Mouse (Mus musculus) heart, embryonic 15.5 days (tissue): ENCODE results near the gene Cmbl. TPM values are rescaled to one million over a fixed set of nuclear protein-coding genes. Genes with fewer than 3 reads are reported as not detected.

Experiments
- ATAC-seq: fragments of 200-750 bp; cut with Nextera tagmentation; replicated peaks from 2 replicates; pipeline ENCODE4 v1.8.0; 2017; ENCODE audit warnings: low read depth, moderate TSS enrichment; ENCODE audit not compliant: insufficient number of reproducible peaks, insufficient read depth, low FRiP score
- H3K27ac ChIP-seq: fragments of 300-500 bp; sonication (generic); 2 replicates; pipeline ENCODE4 v1.5.1; 2015; ENCODE audit warnings: mild to moderate bottlenecking, inconsistent platforms
- H3K27me3 ChIP-seq: fragments of 300-500 bp; sonication (generic); 2 replicates; pipeline ENCODE4 v1.6.1; 2015; ENCODE audit warnings: inconsistent platforms
- H3K36me3 ChIP-seq: fragments of 300-500 bp; sonication (generic); 2 replicates; pipeline ENCODE4 v1.6.1; 2015; ENCODE audit warnings: mild to moderate bottlenecking, inconsistent platforms
- H3K4me1 ChIP-seq: fragments of 300-500 bp; sonication (generic); replicated peaks from 2 replicates; pipeline ENCODE4 v1.6.1; 2015; ENCODE audit warnings: inconsistent platforms
- H3K4me2 ChIP-seq: fragments of 300-500 bp; sonication (generic); 2 replicates; pipeline ENCODE4 v1.6.1; 2015; ENCODE audit warnings: inconsistent platforms, mild to moderate bottlenecking, moderate library complexity
- H3K4me3 ChIP-seq: fragments of 300-500 bp; sonication (generic); 2 replicates; pipeline ENCODE4 v1.5.1; 2015; ENCODE audit warnings: mild to moderate bottlenecking, inconsistent platforms
- H3K9ac ChIP-seq: fragments of 300-500 bp; sonication (generic); 2 replicates; pipeline ENCODE4 v1.6.1; 2015; ENCODE audit warnings: mild to moderate bottlenecking, inconsistent platforms
- H3K9me3 ChIP-seq: fragments of 300-500 bp; sonication (generic); replicated peaks from 2 replicates; pipeline ENCODE4 v1.6.1; 2016; ENCODE audit warnings: inconsistent platforms
- WGBS: fragments of 180-500 bp; shearing (Covaris S2); methylation state at CpG from one replicate; pipeline ENCODE4 v1.1.7; 2015; ENCODE audit warnings: mixed read lengths; 5-methylcytosine and 5-hydroxymethylcytosine counted together
- polyA plus RNA-seq: library from polyadenylated mRNA; unstranded; fragments of >200 nt; fragmentation: Nextera tagmentation; extraction: Ambion mirVana; gene quantifications from 2 replicates; pipeline ENCODE4 v1.2.1, GENCODE M21; 2015

Gene Cmbl
- polyA plus RNA-seq, 1 experiment from 2014 or later, result 9.5 TPM

DNA sequence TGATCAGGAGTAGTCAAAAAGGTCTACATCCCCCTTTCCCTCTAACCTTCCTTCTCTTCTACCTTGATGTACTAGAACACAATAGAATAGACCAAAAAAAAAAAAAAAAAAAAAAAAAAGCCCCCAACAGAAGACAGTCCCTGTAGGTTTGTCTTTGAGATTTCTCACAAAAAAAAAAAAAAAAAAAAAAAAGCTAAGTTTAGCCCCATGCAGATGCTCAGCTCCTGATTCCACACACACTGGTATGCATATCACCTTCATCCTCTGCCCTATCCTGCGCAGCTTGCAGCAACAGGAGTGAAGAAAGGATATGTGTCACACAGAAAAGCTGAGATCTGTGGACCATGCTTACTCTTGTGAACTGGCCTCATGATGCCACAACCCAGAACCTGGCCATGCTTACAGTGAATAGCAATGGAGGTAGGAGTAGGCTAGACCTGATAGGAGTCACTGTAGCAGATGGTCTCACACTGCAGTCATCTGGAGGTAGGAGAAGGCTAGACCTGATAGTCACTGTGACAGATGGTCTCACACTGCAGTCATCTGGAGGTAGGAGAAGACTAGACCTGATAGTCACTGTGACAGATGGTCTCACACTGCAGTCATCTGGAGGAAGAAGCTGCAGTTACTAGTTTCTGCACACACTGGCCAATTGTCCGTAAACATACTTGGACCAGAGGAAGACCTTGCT is 32.7 kb upstream of the Cmbl start:
- no peak overlapping the region for H3K9ac ChIP-seq
- H3K9me3 ChIP-seq, result no peaks in the 10 kb centered on the region
- H3K4me2 ChIP-seq, result no peak overlapping the region; the same call in 1 of the 2 replicates
- H3K4me3 ChIP-seq, result 0 out of 2 replicates have a peak overlapping the region, but pooled peaks have one; percentile 77
- ATAC-seq, result no peak
- 88% methylated on average over 2 of the region's 2 CpGs for WGBS
- no peaks in the 10 kb centered on the region for H3K36me3 ChIP-seq
- no peaks in the 10 kb centered on the region for H3K27me3 ChIP-seq
- H3K27ac ChIP-seq, result no peak overlapping the region
- peaks cover 15% of the 10 kb centered on the region for H3K4me1 ChIP-seq

GRCm38 (mm10) chr15:31533529-31533928 is 31.7 kb upstream of the Cmbl start:
- Histone ChIP-seq H3K9me3 (no peaks in the 10 kb centered on the region), H3K9ac (no peak overlapping the region), H3K36me3 (no peaks in the 10 kb centered on the region), H3K4me3 (no peak overlapping the region), H3K4me1 (peaks cover 15% of the 10 kb centered on the region), H3K27me3 (no peaks in the 10 kb centered on the region), H3K27ac (no peak overlapping the region), H3K4me2 (no peak overlapping the region)
- 83% methylated on average over 2 of the region's 2 CpGs for WGBS
- no peak for ATAC-seq

- Histone ChIP-seq H3K4me1 (peaks cover 9% of the 10 kb centered on the region), H3K36me3 (no peaks in the 10 kb centered on the region)
- WGBS, result 81% methylated on average over 7 of the region's 7 CpGs
Observed at GRCm38 (mm10) chr15:31534421-31535258, 30.5 kb upstream of the Cmbl start.

DNA sequence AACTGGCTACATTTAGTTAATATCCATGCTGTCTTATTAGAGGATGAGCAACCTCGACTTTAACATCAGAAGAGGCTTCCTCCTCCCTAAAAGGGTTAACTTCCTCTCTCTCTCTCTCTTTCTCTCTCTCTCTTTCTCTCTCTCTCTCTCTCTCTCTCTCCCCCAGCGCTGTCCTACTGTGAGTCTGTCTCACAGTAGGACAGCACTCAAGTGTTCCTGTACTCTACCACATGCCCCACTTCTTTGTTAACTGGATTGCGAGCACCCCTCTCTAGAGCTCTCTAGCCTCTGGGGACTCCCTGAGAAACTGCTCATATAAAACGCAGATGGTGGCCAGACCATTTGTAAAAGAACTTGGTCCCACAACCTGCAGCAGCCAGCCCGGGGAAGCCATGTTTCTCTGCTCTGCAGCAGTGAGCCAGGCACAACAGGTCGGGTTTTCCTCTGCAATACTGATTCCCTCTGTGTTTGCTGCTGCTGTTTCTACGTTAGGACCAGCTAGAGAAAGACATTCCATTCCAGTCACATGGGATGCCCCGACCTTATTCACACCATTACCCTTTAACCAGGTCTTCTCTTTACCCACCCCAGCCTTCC is 29.8 kb upstream of the Cmbl start:
- no peak overlapping the region for H3K27ac ChIP-seq
- WGBS, result 29% methylated on average over 8 of the region's 8 CpGs
- peaks cover 11% of the 10 kb centered on the region for H3K4me1 ChIP-seq
- H3K27me3 ChIP-seq, result no peaks in the 10 kb centered on the region
- H3K9me3 ChIP-seq, result no peaks in the 10 kb centered on the region
- no peaks in the 10 kb centered on the region for H3K36me3 ChIP-seq
- no peak for ATAC-seq
- H3K4me2 ChIP-seq, result no peak overlapping the region
- no peak overlapping the region for H3K9ac ChIP-seq
- H3K4me3 ChIP-seq, result no peak overlapping the region

More at GRCm38 (mm10) chr15:31534421-31535258, 30.5 kb upstream of the Cmbl start:
- ATAC-seq, result no peak
- Histone ChIP-seq H3K4me3 (no peak overlapping the region), H3K27me3 (no peaks in the 10 kb centered on the region), H3K4me2 (no peak overlapping the region), H3K9ac (no peak overlapping the region), H3K27ac (no peak overlapping the region), H3K9me3 (no peaks in the 10 kb centered on the region)

DNA sequence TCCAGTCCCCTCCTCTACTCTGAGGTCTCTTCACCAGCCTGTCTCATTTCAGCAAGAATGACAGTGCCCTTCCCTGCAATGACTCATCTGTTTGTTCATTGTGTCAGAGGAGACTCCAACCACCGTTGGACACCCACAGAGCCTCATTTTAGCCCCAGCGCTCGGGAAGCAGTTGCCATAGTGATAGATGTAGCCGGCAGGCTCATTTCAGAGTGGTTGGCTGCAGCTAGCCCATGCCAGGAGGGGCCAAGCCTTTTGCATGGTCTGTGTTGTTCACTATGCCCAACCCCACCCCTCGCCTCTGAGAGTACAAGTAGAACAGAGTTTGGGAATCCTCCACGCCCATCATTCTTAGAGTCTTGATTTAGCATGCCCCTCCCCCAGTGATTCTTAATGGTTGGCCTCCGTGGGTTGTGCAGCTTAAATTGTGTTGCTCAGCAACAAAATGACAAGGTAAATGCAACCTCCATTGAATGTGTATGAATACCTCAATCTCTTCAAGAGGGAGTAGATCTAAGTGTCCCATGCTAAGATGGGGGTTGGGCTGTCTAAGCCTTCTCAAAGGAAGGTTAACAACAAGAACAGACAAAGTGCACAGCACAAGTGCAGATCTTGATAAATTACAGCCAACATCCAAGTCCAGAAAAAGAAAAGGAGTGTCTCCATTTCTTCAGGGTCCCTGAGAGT is 29.0 kb upstream of the Cmbl start:
- Histone ChIP-seq H3K4me1 (peaks cover 15% of the 10 kb centered on the region), H3K36me3 (no peaks in the 10 kb centered on the region), H3K4me3 (no peak overlapping the region), H3K9ac (no peak overlapping the region), H3K27me3 (no peaks in the 10 kb centered on the region), H3K9me3 (no peaks in the 10 kb centered on the region), H3K27ac (no peak overlapping the region), H3K4me2 (no peak overlapping the region)
- 28% methylated on average over 7 of the region's 7 CpGs for WGBS
- no peak for ATAC-seq

- Histone ChIP-seq H3K4me1 (peaks cover 21% of the 10 kb centered on the region), H3K9ac (no peak overlapping the region), H3K27me3 (no peaks in the 10 kb centered on the region), H3K27ac (no peak overlapping the region), H3K9me3 (no peaks in the 10 kb centered on the region), H3K4me2 (no peak overlapping the region), H3K36me3 (no peaks in the 10 kb centered on the region), H3K4me3 (no peak overlapping the region)
- ATAC-seq, result no peak
- 88% methylated on average over 2 of the region's 2 CpGs for WGBS
Observed at GRCm38 (mm10) chr15:31537706-31538105, 27.5 kb upstream of the Cmbl start.

DNA sequence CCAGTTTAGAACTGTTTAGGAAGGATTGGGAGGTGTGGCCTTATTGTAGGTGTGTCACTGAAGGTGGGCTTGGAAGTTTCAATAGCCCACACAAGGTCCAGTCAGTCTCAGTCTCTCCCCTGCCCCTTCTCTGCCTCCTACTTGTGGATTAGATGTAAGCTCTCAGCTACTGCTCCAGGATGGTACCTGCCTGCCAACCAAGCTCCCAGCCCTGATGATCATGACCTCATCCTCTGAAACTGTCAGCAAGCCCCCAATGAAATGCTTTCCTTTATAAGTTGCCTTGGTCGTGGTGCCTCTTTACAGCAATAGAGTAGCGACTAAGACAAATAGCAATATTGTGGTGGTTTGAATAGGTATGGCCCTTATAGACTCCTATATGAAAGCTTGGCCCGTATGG is 26.8 kb upstream of the Cmbl start:
- no peak overlapping the region for H3K27ac ChIP-seq
- no peak overlapping the region for H3K4me2 ChIP-seq
- no peak overlapping the region for H3K9ac ChIP-seq
- no peaks in the 10 kb centered on the region for H3K9me3 ChIP-seq
- H3K27me3 ChIP-seq, result no peaks in the 10 kb centered on the region
- WGBS, result 84% methylated on average over 3 of the region's 3 CpGs
- no peak overlapping the region for H3K4me3 ChIP-seq
- no peak for ATAC-seq
- peaks cover 24% of the 10 kb centered on the region for H3K4me1 ChIP-seq
- no peaks in the 10 kb centered on the region for H3K36me3 ChIP-seq

GRCm38 (mm10) chr15:31539643-31540512 is 25.3 kb upstream of the Cmbl start:
- ATAC-seq, result no peak
- H3K27me3 ChIP-seq, result no peaks in the 10 kb centered on the region
- H3K9me3 ChIP-seq, result no peaks in the 10 kb centered on the region
- no peak overlapping the region for H3K4me3 ChIP-seq
- no peak overlapping the region for H3K9ac ChIP-seq
- WGBS, result 50% methylated on average over 9 of the region's 9 CpGs
- no peak overlapping the region for H3K4me2 ChIP-seq
- H3K4me1 ChIP-seq, result peaks cover 29% of the 10 kb centered on the region
- no peak overlapping the region for H3K27ac ChIP-seq
- no peaks in the 10 kb centered on the region for H3K36me3 ChIP-seq

DNA sequence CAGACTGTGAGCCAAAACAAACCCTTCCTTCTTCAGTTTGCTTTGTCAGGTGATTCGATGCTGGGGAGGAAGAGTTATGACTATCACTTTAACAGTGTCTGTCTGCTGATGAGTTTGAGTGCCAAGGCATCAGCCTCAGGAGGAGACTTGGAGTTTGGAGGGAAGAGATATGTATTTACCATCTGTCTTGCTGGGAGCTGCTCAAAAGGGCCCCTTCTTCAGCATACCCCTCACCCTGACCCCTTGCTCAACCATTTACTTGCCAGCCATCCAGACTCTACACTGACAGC is 24.7 kb upstream of the Cmbl start:
- Histone ChIP-seq H3K4me3 (no peak overlapping the region), H3K4me2 (no peak overlapping the region), H3K9ac (no peak overlapping the region), H3K4me1 (peaks cover 33% of the 10 kb centered on the region), H3K27ac (no peak overlapping the region), H3K9me3 (no peaks in the 10 kb centered on the region), H3K36me3 (no peaks in the 10 kb centered on the region), H3K27me3 (no peaks in the 10 kb centered on the region)
- ATAC-seq, result no peak
- WGBS, result 36% methylated on average over 1 of the region's 1 CpGs

GRCm38 (mm10) chr15:31542013-31542958 is 22.9 kb upstream of the Cmbl start:
- peaks cover 34% of the 10 kb centered on the region for H3K4me1 ChIP-seq
- no peaks in the 10 kb centered on the region for H3K9me3 ChIP-seq
- WGBS, result 14% methylated on average over 10 of the region's 10 CpGs
- no peaks in the 10 kb centered on the region for H3K27me3 ChIP-seq
- no peaks in the 10 kb centered on the region for H3K36me3 ChIP-seq
- H3K4me2 ChIP-seq, result peak overlapping the region; percentile 8; the same call in 1 of the 2 replicates
- peak overlapping the region; percentile 60 for H3K27ac ChIP-seq
- no peak overlapping the region for H3K9ac ChIP-seq
- H3K4me3 ChIP-seq, result no peak overlapping the region
- no peak for ATAC-seq
